Mouse (Mus musculus): ENCODE results near the gene F2rl3.

DNA sequence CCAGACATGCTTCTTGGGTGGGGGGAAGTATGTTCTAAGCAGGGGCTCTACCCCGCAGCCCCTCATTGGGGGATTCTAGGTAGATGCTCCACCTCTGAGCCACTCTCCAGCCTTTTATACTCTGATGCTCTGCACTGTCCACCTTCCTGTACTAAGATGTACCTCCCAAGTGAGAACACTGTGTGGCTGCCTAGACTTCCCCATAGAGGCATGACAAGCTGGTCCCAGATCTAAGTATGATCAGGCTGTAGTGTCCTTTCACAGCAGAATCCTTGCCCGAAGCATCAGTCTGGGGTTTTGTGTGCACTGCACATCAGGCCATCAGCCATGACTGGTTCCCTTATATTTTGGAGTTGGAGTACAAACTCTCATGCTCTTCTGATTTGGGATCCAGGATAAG lies 5.6 kb upstream of the F2rl3 start:
- TF ChIP-seq CTCF (IDR thresholded peaks at IDR 0.05) (no peak), EP300 (IDR thresholded peaks at IDR 0.05) (no peak)

Data from lung, postnatal 0 days (tissue).